Mouse (Mus musculus) kidney, embryonic 14.5 days (tissue): ENCODE measurements around the gene 1700001P01Rik. TPM values are rescaled to one million over a fixed set of nuclear protein-coding genes. Genes with fewer than 3 reads are reported as not detected.

Experiments
- ATAC-seq: fragments of 200-750 bp; cut with Nextera tagmentation; 2 replicates; pipeline ENCODE4 v1.8.0; 2017; ENCODE audit warnings: moderate number of reproducible peaks, mild to moderate bottlenecking, moderate TSS enrichment, moderate library complexity; ENCODE audit not compliant: low FRiP score, low TSS enrichment
- H3K27ac ChIP-seq: fragments of 300-500 bp; sonication (generic); 2 replicates; pipeline ENCODE4 v1.5.1; 2014; ENCODE audit warnings: low read depth, mild to moderate bottlenecking, low read length, moderate library complexity, mixed read lengths
- H3K27me3 ChIP-seq: fragments of 300-500 bp; sonication (generic); 2 replicates; pipeline ENCODE4 v1.6.1; 2014; ENCODE audit warnings: mild to moderate bottlenecking, low read length; ENCODE audit not compliant: control insufficient read depth, insufficient read depth
- H3K36me3 ChIP-seq: fragments of 300-500 bp; sonication (generic); 2 replicates; pipeline ENCODE4 v1.6.1; 2014; ENCODE audit warnings: low read length, mixed read lengths; ENCODE audit not compliant: control insufficient read depth, insufficient read depth
- H3K4me1 ChIP-seq: fragments of 300-500 bp; sonication (generic); 2 replicates; pipeline ENCODE4 v1.6.1; 2014; ENCODE audit warnings: low read length, mixed read lengths; ENCODE audit not compliant: control insufficient read depth, insufficient read depth
- H3K4me2 ChIP-seq: fragments of 300-500 bp; sonication (generic); replicated peaks from 2 replicates; pipeline ENCODE4 v1.6.1; 2014; ENCODE audit warnings: low read depth, mild to moderate bottlenecking, low read length
- H3K4me3 ChIP-seq: fragments of 300-500 bp; sonication (generic); 2 replicates; pipeline ENCODE4 v1.5.1; 2014; ENCODE audit warnings: mild to moderate bottlenecking, low read length
- H3K9ac ChIP-seq: fragments of 300-500 bp; sonication (generic); 2 replicates; pipeline ENCODE4 v1.6.1; 2014; ENCODE audit warnings: low read depth, mild to moderate bottlenecking, low read length, moderate library complexity
- H3K9me3 ChIP-seq: fragments of 300-500 bp; sonication (generic); 2 replicates; pipeline ENCODE4 v1.6.1; 2016; ENCODE audit warnings: low read length; ENCODE audit not compliant: control insufficient read depth
- WGBS: fragments of 180-500 bp; shearing (Covaris S2); extraction: QIAGEN DNeasy Blood & Tissue Kit; methylation state at CpG from one replicate; pipeline ENCODE4 v1.1.7; 2014; 5-methylcytosine and 5-hydroxymethylcytosine counted together
- polyA plus RNA-seq: library from polyadenylated mRNA; unstranded; fragments of >200 nt; fragmentation: Nextera tagmentation; extraction: Ambion mirVana; gene quantifications from 2 replicates; pipeline ENCODE4 v1.2.1, GENCODE M21; 2014

The 1700001P01Rik gene
- polyA plus RNA-seq, 1 experiment from 2014 or later: not detected

GRCm38 (mm10) chr11:97776497-97777128, 895 bp upstream of the 1700001P01Rik start:
- H3K27ac ChIP-seq: no peak overlapping the region
- peaks cover 57% of the 10 kb centered on the region for H3K36me3 ChIP-seq
- H3K9me3 ChIP-seq: no peaks in the 10 kb centered on the region
- H3K9ac ChIP-seq: no peak overlapping the region
- no peaks in the 10 kb centered on the region for H3K27me3 ChIP-seq
- ATAC-seq: peak; percentile 30
- no peak overlapping the region for H3K4me3 ChIP-seq
- H3K4me2 ChIP-seq: no peak overlapping the region
- WGBS: 63% methylated on average over 5 of the region's 5 CpGs
- H3K4me1 ChIP-seq: peaks cover 15% of the 10 kb centered on the region; the same call in 1 of the 2 replicates

- peaks cover 46% of the 10 kb centered on the region for H3K36me3 ChIP-seq
- H3K4me2 ChIP-seq: no peak overlapping the region
Observed at GRCm38 (mm10) chr11:97775186-97775585, 532 bp downstream of the 1700001P01Rik start.

GRCm38 (mm10) chr11:97771410-97771809, 4.3 kb downstream of the 1700001P01Rik start:
- H3K36me3 ChIP-seq: peaks cover 9% of the 10 kb centered on the region
- H3K4me2 ChIP-seq: no peak overlapping the region
- H3K4me3 ChIP-seq: no peak overlapping the region
- H3K9me3 ChIP-seq: no peaks in the 10 kb centered on the region
- ATAC-seq: no peak
- no peaks in the 10 kb centered on the region for H3K27me3 ChIP-seq
- no peaks in the 10 kb centered on the region for H3K4me1 ChIP-seq
- no peak overlapping the region for H3K27ac ChIP-seq
- 82% methylated on average over 14 of the region's 14 CpGs for WGBS
- H3K9ac ChIP-seq: no peak overlapping the region

More at GRCm38 (mm10) chr11:97775186-97775585, 532 bp downstream of the 1700001P01Rik start:
- no peak overlapping the region for H3K27ac ChIP-seq
- no peak overlapping the region for H3K9ac ChIP-seq
- no peak for ATAC-seq
- no peaks in the 10 kb centered on the region for H3K27me3 ChIP-seq
- peaks cover 8% of the 10 kb centered on the region; the same call in 1 of the 2 replicates for H3K4me1 ChIP-seq
- WGBS: 87% methylated on average over 13 of the region's 13 CpGs
- no peaks in the 10 kb centered on the region for H3K9me3 ChIP-seq
- no peak overlapping the region for H3K4me3 ChIP-seq

DNA sequence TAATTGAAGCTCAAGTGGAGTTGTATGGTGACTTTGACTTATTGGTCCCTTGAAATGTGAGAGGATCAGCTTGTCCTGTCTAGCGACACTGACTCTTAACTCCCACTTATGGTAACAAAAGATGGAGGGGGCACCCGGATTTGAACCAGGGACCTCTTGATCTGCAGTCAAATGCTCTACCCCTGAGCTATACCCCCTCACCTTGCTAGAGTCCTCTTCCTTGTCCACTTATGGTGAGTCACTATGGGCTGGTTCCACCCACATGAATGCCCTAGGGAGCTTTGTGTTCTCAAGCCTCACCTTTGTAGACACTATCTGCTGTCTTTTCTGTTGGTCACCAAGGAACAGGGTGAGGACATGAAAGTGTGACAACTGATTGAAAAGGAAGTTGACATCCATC, 6.0 kb downstream of the 1700001P01Rik start:
- H3K27ac ChIP-seq: no peak overlapping the region
- H3K27me3 ChIP-seq: no peaks in the 10 kb centered on the region
- H3K4me3 ChIP-seq: no peak overlapping the region
- no peaks in the 10 kb centered on the region for H3K36me3 ChIP-seq
- ATAC-seq: no peak
- 0 out of 2 replicates have a peak, but pooled peaks cover 5% of the 10 kb centered on the region for H3K4me1 ChIP-seq
- 15% methylated on average over 2 of the region's 2 CpGs for WGBS
- H3K4me2 ChIP-seq: no peak overlapping the region
- no peak overlapping the region for H3K9ac ChIP-seq
- H3K9me3 ChIP-seq: no peaks in the 10 kb centered on the region

DNA sequence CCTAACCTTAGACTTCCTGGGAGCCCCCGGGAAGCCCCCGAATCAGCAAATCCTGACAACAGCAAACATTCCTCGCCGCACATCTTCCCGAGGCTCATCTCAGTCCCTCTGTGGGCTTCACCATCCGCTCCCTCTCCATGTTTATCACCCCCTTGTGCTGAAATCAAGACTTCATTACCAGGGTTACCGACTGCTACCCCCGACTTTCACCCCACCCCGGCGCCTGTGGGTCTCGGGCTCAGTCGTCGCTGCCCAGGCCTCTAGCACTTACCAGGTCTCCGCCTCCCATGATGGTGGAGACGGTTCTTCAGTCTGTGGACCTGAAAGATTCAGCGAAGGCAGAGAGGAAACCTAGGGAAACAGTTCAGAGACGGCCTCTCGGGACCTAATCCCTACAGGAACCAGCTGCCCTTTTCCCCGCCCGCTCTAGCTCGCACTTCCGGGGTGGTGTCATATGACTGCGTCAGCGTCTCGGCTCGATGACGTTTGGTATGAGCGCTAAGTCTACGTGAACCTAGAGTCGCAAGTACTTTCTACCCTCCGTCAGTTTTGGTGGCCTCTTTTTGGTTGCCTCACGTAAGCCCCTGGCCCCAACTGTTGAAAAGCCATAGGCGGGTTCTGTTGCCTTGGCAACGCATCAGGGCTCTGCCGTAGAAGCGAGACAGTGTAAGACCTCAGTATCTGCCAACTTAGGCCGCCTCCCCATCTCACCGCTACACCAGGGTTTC, 9.4 kb downstream of the 1700001P01Rik start, which contains the start of gene Cwc25:
Gene Cwc25, minus strand, starts transcription at position 403 of the 728 bp plus-strand sequence.
- Histone ChIP-seq H3K27me3 (no peaks in the 10 kb centered on the region), H3K9me3 (no peaks in the 10 kb centered on the region), H3K36me3 (peaks cover 15% of the 10 kb centered on the region), H3K9ac (peak within 1 kb of the TSS; percentile 87), H3K4me2 (peak within 1 kb of the TSS; percentile 59), H3K4me3 (peak within 1 kb of the TSS; percentile 74), H3K27ac (peak within 1 kb of the TSS; percentile 51), H3K4me1 (0 out of 2 replicates have a peak, but pooled peaks cover 5% of the 10 kb centered on the region)
- under 1% methylated on average over 38 of the region's 38 CpGs for WGBS
- ATAC-seq: peak; percentile 94

- no peak overlapping the region for H3K4me2 ChIP-seq
- ATAC-seq: no peak
- no peaks in the 10 kb centered on the region for H3K27me3 ChIP-seq
- H3K9me3 ChIP-seq: no peaks in the 10 kb centered on the region
- no peak overlapping the region for H3K9ac ChIP-seq
- H3K27ac ChIP-seq: no peak overlapping the region
- H3K4me1 ChIP-seq: 0 out of 2 replicates have a peak, but pooled peaks cover 5% of the 10 kb centered on the region
- peaks cover 34% of the 10 kb centered on the region for H3K36me3 ChIP-seq
- no peak overlapping the region for H3K4me3 ChIP-seq
Observed at GRCm38 (mm10) chr11:97761638-97762037, 14.1 kb downstream of the 1700001P01Rik start.

GRCm38 (mm10) chr11:97758942-97759341, 16.8 kb downstream of the 1700001P01Rik start:
- no peak overlapping the region for H3K4me3 ChIP-seq
- no peak overlapping the region for H3K27ac ChIP-seq
- no peak for ATAC-seq
- no peak overlapping the region for H3K4me2 ChIP-seq
- H3K9me3 ChIP-seq: no peaks in the 10 kb centered on the region
- H3K36me3 ChIP-seq: peaks cover 50% of the 10 kb centered on the region
- WGBS: 82% methylated on average over 6 of the region's 6 CpGs
- H3K27me3 ChIP-seq: no peaks in the 10 kb centered on the region
- no peaks in the 10 kb centered on the region for H3K4me1 ChIP-seq
- H3K9ac ChIP-seq: no peak overlapping the region

- Histone ChIP-seq H3K36me3 (peaks cover 58% of the 10 kb centered on the region), H3K27ac (no peak overlapping the region), H3K9me3 (no peaks in the 10 kb centered on the region), H3K4me2 (no peak overlapping the region), H3K4me1 (no peaks in the 10 kb centered on the region), H3K27me3 (no peaks in the 10 kb centered on the region), H3K4me3 (no peak overlapping the region), H3K9ac (no peak overlapping the region)
- no peak for ATAC-seq
- WGBS: 90% methylated on average over 1 of the region's 1 CpGs
Observed at GRCm38 (mm10) chr11:97758125-97758524, 17.6 kb downstream of the 1700001P01Rik start.

DNA sequence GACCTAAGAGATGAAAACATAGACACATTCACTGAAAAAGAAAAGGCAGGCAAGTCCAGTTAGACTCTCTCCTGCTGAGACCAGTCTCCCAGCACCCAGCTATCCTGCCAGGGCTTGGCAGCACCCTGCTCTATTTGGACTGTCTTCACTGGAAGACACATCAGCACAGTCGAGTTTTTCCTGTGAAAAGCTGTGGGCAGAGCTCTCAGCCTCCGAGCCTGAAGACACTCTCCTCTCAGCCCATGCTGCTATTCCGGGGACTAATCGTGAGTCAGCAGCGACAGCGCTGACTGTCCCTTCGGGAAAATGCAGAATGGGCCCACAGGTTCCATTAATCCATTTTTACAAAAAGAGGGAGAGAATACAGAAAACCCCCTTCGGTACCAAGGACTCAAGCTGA, 22.4 kb downstream of the 1700001P01Rik start:
- Histone ChIP-seq H3K27me3 (no peaks in the 10 kb centered on the region), H3K36me3 (peaks cover 77% of the 10 kb centered on the region), H3K4me1 (no peaks in the 10 kb centered on the region), H3K27ac (no peak overlapping the region), H3K4me3 (no peak overlapping the region), H3K9ac (no peak overlapping the region), H3K4me2 (no peak overlapping the region), H3K9me3 (0 out of 2 replicates have a peak, but pooled peaks cover 3% of the 10 kb centered on the region)
- WGBS: 94% methylated on average over 8 of the region's 8 CpGs
- ATAC-seq: no peak
